In genomic region chr9:37636800-37637542, GRCm38 (mm10) we compare ENCODE assay signal across 17 mouse cellular contexts. TPM values are rescaled to one million over a fixed set of nuclear protein-coding genes. Genes with fewer than 3 reads are reported as not detected.
A peak's percentile ranks its signal among the peaks of the same experiment; 100 is the strongest.
DNase-seq lines count a peak whose midpoint lies in the region; ATAC-seq and TF ChIP-seq lines count a peak whose summit lies in the region.
"Had no signal": no experiment of that assay in that cellular context is flagged by ENCODE, and none has a peak within 500 bp of the region (broad histone marks: within the 10 kb centered on the region; RNA-seq: fewer than 3 reads in every experiment).

No protein-coding gene starts in this region.

- TF ChIP-seq CTCF in lung, embryonic 14.5 days (IDR thresholded peaks at IDR 0.05; ENCODE audit: low read depth) = no peak

- no peak overlapping the region for H3K4me3 ChIP-seq in forebrain, embryonic 16.5 days (replicated peaks; ENCODE audit: low read length)
- H3K4me3 ChIP-seq in forebrain, embryonic 12.5 days (replicated peaks) = no peak overlapping the region
- H3K4me3 ChIP-seq in lung, embryonic 14.5 days (ENCODE audit: low read depth, low read length) = no peak overlapping the region
- H3K4me3 ChIP-seq: embryonic facial prominence, embryonic 10.5 days; limb, embryonic 12.5 days; neural tube, embryonic 12.5 days had no signal

- ATAC-seq in forebrain, embryonic 16.5 days = peak; percentile 54
- ATAC-seq in forebrain, embryonic 12.5 days (ENCODE audit: low FRiP score) = no peak
- peak; percentile 58 for ATAC-seq in lung, embryonic 14.5 days (ENCODE audit: insufficient read depth)
- ATAC-seq: intestine, postnatal 0 days had no signal

- H3K27ac ChIP-seq in forebrain, embryonic 16.5 days (ENCODE audit: low read length) = no peak overlapping the region
- no peak overlapping the region for H3K27ac ChIP-seq in forebrain, embryonic 12.5 days
- no peak overlapping the region for H3K27ac ChIP-seq in lung, embryonic 14.5 days (ENCODE audit: low read depth)
- H3K27ac ChIP-seq: embryonic facial prominence, embryonic 10.5 days; limb, embryonic 12.5 days; neural tube, embryonic 12.5 days had no signal

- H3K4me2 ChIP-seq in forebrain, embryonic 16.5 days (ENCODE audit: low read length) = no peak overlapping the region
- H3K4me2 ChIP-seq in forebrain, embryonic 12.5 days = no peak overlapping the region
- H3K4me2 ChIP-seq in lung, embryonic 14.5 days = no peak overlapping the region
- H3K4me2 ChIP-seq: heart, embryonic 11.5 days; limb, embryonic 12.5 days; neural tube, embryonic 12.5 days had no signal

- no peak overlapping the region for H3K9ac ChIP-seq in forebrain, embryonic 16.5 days (replicated peaks; ENCODE audit: low read depth, low read length)
- no peak overlapping the region for H3K9ac ChIP-seq in forebrain, embryonic 12.5 days
- H3K9ac ChIP-seq in lung, embryonic 14.5 days = no peak overlapping the region
- H3K9ac ChIP-seq: limb, embryonic 12.5 days; neural tube, embryonic 12.5 days had no signal

- no peaks in the 10 kb centered on the region for H3K36me3 ChIP-seq in forebrain, embryonic 16.5 days (ENCODE audit: control insufficient read depth, insufficient read depth)
- no peaks in the 10 kb centered on the region for H3K36me3 ChIP-seq in forebrain, embryonic 12.5 days (replicated peaks)
- H3K36me3 ChIP-seq in lung, embryonic 14.5 days (ENCODE audit: insufficient read depth) = no peaks in the 10 kb centered on the region
- H3K36me3 ChIP-seq: embryonic facial prominence, embryonic 10.5 days; limb, embryonic 12.5 days; neural tube, embryonic 12.5 days had no signal

- H3K4me1 ChIP-seq in forebrain, embryonic 16.5 days (replicated peaks; ENCODE audit: control insufficient read depth, insufficient read depth, low read length) = no peaks in the 10 kb centered on the region
- no peaks in the 10 kb centered on the region for H3K4me1 ChIP-seq in forebrain, embryonic 12.5 days
- no peaks in the 10 kb centered on the region for H3K4me1 ChIP-seq in lung, embryonic 14.5 days (ENCODE audit: insufficient read depth)
- H3K4me1 ChIP-seq: embryonic facial prominence, embryonic 10.5 days; limb, embryonic 12.5 days; neural tube, embryonic 12.5 days had no signal

- no peaks in the 10 kb centered on the region for H3K27me3 ChIP-seq in forebrain, embryonic 16.5 days (replicated peaks; ENCODE audit: control insufficient read depth, insufficient read depth, low read length)
- no peaks in the 10 kb centered on the region for H3K27me3 ChIP-seq in forebrain, embryonic 12.5 days
- H3K27me3 ChIP-seq in lung, embryonic 14.5 days (ENCODE audit: insufficient read depth, low read length) = no peaks in the 10 kb centered on the region
- H3K27me3 ChIP-seq: neural tube, embryonic 12.5 days had no signal

- peak; percentile 83 for DNase-seq in lung, embryonic 14.5 days
- DNase-seq in lung, postnatal 25 days (ENCODE audit: low spot score) = no peak
- peak; percentile 50 for DNase-seq in NIH3T3 (ENCODE audit: low read depth)
- DNase-seq in lung, postnatal 10 days = peak; percentile 74
- DNase-seq in layer of hippocampus, adult 8-10 months (ENCODE audit: low spot score in 2 of 2) = no peak
- DNase-seq: gastrocnemius, postnatal 25 days; thymus, adult 18-20 months had no signal

- H3K9me3 ChIP-seq in forebrain, embryonic 16.5 days (ENCODE audit: control insufficient read depth, low read length) = no peaks in the 10 kb centered on the region
- no peaks in the 10 kb centered on the region for H3K9me3 ChIP-seq in forebrain, embryonic 12.5 days
- H3K9me3 ChIP-seq in lung, embryonic 14.5 days (ENCODE audit: low read depth, low read length) = no peaks in the 10 kb centered on the region
- H3K9me3 ChIP-seq: embryonic facial prominence, embryonic 10.5 days; limb, embryonic 12.5 days; neural tube, embryonic 12.5 days had no signal

- WGBS in forebrain, embryonic 16.5 days = 53% methylated on average over 6 of the region's 6 CpGs
- WGBS in forebrain, embryonic 12.5 days = 71% methylated on average over 6 of the region's 6 CpGs
- 30% methylated on average over 6 of the region's 6 CpGs for WGBS in lung, embryonic 14.5 days

RNA-seq across cellular contexts. Expression of gene Tbrg1, which starts 20.1 kb away (rescaled TPM):
- polyA plus RNA-seq in forebrain, embryonic 16.5 days (2015; fragmentation: Nextera tagmentation; extraction: Ambion mirVana) = 79.2 and 80.7 TPM in 2 replicates
- polyA plus RNA-seq in forebrain, embryonic 12.5 days (2016; fragmentation: Nextera tagmentation; extraction: Ambion mirVana) = 109 and 114 TPM in 2 replicates
- 128 and 139 TPM in 2 replicates for polyA plus RNA-seq in lung, embryonic 14.5 days (2014; fragmentation: Nextera tagmentation; extraction: Ambion mirVana)
- 10 to 100 TPM; 43.5 to 49.1 (median 47.5) TPM for total RNA-seq in layer of hippocampus, adult 8-10 months (2022)

RNA-seq across cellular contexts. Expression of gene Spa17, which starts 23.4 kb away (rescaled TPM):
- polyA plus RNA-seq in forebrain, embryonic 16.5 days (2015; fragmentation: Nextera tagmentation; extraction: Ambion mirVana) = 6.1 and 6.9 TPM in 2 replicates
- polyA plus RNA-seq in forebrain, embryonic 12.5 days (2016; fragmentation: Nextera tagmentation; extraction: Ambion mirVana) = 18.9 and 21.2 TPM in 2 replicates
- polyA plus RNA-seq in lung, embryonic 14.5 days (2014; fragmentation: Nextera tagmentation; extraction: Ambion mirVana) = 7.1 and 7.5 TPM in 2 replicates
- 1 to 10 TPM; 1.5 to 4.0 (median 2.1) TPM for total RNA-seq in layer of hippocampus, adult 8-10 months (2022)

RNA-seq across cellular contexts. Expression of gene Panx3, which starts 32.1 kb away (rescaled TPM):
- 0.96 TPM in 1 of 2 replicates, not detected in the other for polyA plus RNA-seq in forebrain, embryonic 16.5 days (2015; fragmentation: Nextera tagmentation; extraction: Ambion mirVana)
- 0.19 TPM in 2 replicates for polyA plus RNA-seq in forebrain, embryonic 12.5 days (2016; fragmentation: Nextera tagmentation; extraction: Ambion mirVana)
- polyA plus RNA-seq in lung, embryonic 14.5 days (2014; fragmentation: Nextera tagmentation; extraction: Ambion mirVana) = not detected in 2 replicates
- total RNA-seq in layer of hippocampus, adult 8-10 months (2022) = not detected
- total RNA-seq: gastrocnemius, postnatal 25 days; heart, postnatal 4 days had no signal
- polyA plus RNA-seq: intestine, postnatal 0 days; liver, embryonic 16.5 days; midbrain, embryonic 14.5 days; neural tube, embryonic 12.5 days had no signal

Comparison
In these comparisons a context has a peak if more than half of its experiments do, and no peak if none do; other contexts are left out.
1. DNase-seq: peak in lung, embryonic 14.5 days (single experiment), NIH3T3 (single experiment) and lung, postnatal 10 days (single experiment); none in lung, postnatal 25 days (single experiment) and layer of hippocampus, adult 8-10 months (0 of 2).